Mouse (Mus musculus) thymus, postnatal 0 days (tissue): ENCODE measurements around the gene Ipcef1. TPM values are rescaled to one million over a fixed set of nuclear protein-coding genes. Genes with fewer than 3 reads are reported as not detected.

Source experiments
- DNase-seq: peaks from one replicate; pipeline ENCODE4 v3.0.0-alpha.2; 2015; ENCODE audit warnings: low spot score
- polyA plus RNA-seq: library from polyadenylated mRNA; unstranded; fragments of >200 nt; fragmentation: Nextera tagmentation; extraction: Ambion mirVana; gene quantifications from 2 replicates; pipeline ENCODE4 v1.2.1, GENCODE M21; 2015

Ipcef1 gene
- polyA plus RNA-seq, 1 experiment from 2014 or later, result 6.4 TPM

DNA sequence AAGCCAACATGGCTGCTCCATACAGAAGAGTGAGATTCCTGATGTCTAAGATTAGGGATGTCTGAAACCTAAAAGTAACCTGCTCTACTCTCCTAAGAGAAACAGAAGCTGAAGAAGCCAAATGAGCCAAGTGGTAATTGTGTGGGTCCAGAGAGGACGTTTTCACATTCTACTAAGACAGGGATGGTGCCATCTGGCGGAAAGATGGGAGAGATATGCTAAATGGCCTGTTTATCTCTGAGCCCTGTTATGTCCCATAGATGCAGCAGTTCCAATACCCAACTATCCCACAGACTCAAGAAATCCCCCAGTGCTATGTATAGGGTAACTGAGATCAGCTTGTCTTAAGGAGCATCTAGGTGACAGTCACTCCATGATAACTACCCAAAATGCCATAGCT, 74.4 kb downstream of the Ipcef1 start:
- no peak for DNase-seq

- DNase-seq, result no peak
Measured at GRCm38 (mm10) chr10:6968334-6968733, 83.9 kb downstream of the Ipcef1 start.

DNA sequence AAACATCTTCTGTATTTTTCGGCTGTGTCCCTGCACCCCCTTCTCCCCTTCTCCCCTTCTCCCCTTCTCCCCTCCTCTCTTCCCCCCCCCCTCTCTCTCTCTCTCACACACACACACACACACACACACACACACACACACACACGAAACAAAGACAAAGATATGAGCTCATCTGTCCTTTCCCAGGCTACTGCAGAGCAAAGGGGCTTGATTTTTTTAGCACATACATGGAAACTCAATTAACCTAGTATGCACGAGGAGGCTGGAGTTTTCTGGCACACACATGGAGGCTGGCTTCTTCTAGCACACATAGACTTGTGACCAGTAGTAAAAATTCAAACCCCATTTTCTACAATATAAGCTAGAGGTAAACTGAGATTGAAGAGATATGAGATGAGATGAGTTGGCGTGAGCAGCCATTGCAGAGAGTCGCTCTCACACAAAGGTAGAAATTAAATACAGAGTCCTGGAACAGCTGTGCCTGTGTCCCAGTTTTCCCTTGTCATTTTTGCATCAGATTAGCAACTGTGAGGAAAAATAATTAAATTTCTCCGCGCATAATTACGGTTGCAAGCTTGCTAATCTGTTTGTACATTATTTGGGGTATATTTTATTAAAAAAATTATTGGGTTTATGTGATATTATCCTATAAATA, 84.6 kb downstream of the Ipcef1 start:
- DNase-seq, result no peak

DNA sequence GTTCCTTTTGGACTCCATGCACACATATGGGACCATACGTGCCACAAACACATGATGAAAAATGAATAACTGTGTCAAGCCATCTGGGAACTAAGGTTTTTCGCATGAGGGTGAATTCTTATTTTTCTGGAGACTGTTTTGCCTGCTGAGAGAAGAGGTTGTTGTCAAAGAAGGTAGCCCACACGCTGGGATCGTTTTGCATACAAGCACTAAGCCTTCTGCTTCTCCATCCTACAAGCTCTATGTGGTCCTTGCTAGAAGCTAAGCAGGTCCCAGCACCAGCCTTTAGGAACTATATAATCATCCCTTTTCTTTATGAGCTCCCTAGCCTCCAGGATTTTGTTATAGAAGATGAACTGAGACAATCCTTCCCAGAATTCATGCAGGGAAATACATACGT, 93.5 kb downstream of the Ipcef1 start:
- no peak for DNase-seq

GRCm38 (mm10) chr10:6956357-6956756, 95.9 kb downstream of the Ipcef1 start:
- peak; percentile 24 for DNase-seq

GRCm38 (mm10) chr10:6954533-6954932, 97.7 kb downstream of the Ipcef1 start:
- peak; percentile 48 for DNase-seq

- no peak for DNase-seq
Measured at GRCm38 (mm10) chr10:6953115-6953514, 99.2 kb downstream of the Ipcef1 start.

DNA sequence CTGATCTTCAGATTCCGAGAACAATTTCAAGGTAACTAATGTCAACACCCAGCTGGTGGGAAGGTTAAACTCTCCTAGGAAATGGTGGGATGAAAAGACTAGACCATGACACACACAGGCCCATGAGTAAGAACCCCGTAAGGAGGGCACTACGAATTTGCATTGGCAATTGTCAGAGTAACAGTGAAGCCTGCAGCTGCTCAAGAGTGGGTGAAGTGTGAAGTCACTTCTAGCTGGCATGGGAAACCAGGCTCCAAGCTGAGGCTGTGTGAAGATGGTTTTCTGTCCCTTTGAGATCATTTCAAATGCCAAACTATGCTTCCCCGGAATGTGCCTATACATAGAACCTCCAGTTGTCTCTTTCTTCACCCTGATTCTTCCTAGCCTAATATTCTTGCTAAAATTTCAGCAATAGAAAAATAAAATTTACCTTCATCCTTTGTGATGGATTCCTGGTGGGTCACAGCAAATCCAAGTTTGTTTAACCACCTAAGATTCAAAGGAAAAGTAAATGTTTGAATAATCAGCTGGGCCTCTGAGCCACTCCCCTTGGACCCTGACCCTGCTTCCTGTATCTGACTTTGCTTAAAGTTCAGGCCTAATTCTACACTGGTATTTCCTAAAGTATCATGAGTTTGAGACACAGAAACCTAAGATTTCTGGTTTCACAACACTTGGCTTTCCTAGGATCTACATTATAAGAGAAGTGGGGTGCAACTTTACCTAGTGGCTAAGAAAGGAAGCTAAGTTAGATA, 115.4 kb downstream of the Ipcef1 start:
- DNase-seq, result no peak

DNA sequence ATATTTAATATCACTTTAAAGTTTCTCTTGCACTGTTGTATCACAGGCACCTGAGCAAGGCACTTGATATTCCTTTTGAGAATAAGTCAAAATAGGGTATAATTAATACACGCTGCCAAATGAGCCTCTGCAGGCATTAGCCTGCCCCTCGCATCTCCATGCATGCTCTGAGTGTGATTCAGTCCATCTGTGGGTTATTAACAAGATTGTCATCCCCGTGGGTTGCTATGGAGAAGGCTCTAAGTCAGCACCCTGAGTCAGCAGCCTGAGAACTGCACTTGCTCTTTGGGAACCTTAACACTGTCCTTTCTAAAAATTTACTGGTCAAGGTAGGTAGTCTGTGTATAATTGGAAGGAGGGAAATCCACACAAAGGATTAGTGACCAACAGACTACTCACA, 117.5 kb downstream of the Ipcef1 start:
- DNase-seq, result no peak

DNA sequence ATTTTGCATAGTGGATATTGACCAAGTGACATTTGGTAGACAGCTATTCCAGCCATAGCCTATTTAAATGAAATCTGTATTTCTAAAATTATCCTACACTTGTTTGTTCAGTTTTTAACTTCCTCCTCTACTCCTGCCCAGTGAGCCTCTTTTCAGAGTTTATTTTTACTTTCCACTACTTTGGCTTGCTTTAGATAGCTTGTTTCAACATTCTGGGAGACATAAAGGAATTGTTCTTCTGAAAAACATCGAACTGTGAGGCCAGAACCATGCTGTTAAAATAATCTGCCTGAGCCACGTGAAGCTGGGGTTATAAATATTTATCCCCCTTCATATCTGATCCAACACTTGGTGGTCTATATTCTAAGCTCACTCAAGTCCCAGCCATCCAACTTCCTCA, 121.4 kb downstream of the Ipcef1 start:
- no peak for DNase-seq

GRCm38 (mm10) chr10:6930398-6930797, 121.9 kb downstream of the Ipcef1 start:
- DNase-seq, result no peak

DNA sequence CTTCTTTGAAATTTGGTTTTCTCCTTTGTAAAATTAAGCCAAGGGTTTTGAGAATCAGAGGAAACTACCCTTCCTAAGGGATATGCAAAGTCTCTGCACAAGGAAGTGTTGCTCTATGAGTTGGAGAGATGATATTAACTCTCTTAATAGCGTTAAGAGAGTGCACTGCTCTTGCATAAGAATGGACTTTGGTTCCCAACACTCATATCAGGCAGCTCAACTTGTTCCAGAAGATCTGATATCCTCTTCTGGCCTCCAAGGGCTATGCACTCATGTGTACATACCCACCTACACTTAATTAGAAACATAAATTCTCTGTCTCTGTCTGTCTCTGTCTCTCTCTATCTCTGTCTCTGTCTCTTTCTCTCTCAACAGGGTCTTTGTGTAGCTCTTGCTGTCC, 123.4 kb downstream of the Ipcef1 start:
- no peak for DNase-seq

DNA sequence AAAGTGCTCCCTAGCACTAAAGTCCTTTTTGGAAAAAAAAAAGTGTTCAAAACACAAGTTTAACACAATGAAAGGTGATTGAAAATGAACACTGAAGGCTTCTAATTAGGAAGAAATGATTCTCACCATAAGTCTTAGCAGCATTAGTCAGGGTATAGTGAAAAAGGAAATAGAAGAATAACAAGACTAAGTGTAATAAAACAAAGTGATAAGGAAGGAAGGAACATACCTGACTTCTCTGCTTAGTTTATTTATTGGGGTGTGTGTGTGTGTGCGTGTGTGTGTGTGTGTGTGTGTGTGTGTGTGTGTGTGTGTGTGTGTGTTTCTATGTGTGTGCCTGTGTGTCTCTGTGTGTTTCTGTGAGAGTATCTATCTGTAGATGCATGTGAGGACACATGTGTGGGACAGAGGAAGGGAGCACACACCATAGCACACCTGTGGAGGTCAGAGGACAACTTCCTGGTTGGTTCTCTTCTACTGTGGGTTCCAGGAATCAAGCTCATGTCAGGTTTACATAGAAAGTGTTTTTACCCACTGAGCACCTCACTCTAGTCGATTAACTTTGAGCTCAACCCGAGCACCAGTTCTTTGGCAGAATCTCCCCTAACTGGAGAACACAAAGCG, 124.6 kb downstream of the Ipcef1 start:
- no peak for DNase-seq

- DNase-seq, result no peak
Measured at GRCm38 (mm10) chr10:6926724-6927123, 125.6 kb downstream of the Ipcef1 start.

- DNase-seq, result no peak
Measured at GRCm38 (mm10) chr10:6916545-6917257, 135.6 kb downstream of the Ipcef1 start.

DNA sequence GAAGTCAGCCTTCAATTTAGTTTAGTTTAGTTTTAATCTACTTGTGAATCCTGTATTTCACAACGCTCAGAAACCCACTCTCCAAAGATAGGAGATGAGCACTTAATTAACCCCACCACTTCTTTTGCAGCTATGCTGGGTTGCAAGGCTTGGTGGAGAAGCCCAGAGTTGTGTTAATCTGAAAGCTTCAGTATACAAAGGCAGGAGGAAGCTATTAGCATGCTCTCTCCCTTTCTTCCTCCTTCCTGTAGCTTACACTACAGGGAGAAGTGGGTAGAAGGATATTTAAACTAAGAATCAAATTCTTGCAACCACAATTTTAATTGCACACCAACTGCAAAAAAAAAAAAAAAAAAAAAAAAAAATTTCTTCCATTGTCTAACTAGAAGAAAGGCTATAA, 136.3 kb downstream of the Ipcef1 start:
- DNase-seq, result no peak

DNA sequence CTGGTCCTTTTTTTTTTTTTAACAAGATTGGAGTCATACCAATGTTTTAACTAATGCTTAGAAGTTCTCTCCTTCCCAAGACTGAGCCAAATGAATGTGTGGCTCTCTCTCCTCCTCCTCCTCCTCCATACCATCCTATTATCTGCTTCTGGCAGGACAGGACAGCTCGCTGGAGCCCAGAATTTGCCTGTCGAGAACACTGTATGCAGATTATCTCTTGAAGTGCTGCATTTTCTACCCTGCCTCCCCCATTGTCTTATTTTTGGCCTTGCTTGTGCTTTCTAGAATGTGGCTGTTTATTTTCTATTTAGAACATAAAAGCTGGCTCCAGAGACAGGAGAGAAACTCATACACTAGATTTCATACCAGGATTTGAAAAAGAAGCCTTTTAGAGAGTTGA, 142.5 kb downstream of the Ipcef1 start:
- DNase-seq, result no peak

DNA sequence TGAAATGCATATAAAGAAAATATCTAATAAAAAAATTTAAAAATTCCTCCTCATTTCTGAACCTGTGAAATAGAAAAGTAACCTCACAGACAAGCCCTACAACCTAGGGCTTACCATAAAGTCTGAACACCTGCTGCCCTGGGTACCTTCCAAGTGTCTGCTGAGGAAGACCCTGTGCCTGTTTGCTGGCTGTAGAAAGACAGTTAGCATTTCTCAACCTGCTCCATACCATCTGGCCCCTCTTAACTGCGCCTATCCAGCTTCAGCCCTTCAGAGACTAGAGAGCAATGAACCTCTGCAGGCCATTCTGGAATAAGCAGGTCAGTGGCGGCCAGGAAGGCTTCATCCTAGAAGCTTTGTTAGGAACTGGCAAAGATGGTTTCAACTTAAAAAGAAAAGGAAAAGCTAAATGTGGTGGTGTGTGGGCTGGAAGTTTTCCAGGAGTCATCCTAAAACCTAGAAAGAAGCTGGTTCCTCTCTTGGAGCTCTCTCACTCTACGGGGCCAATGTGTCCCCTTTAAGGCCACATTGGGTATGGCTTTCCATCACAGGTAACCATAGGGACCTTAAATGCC, 150.4 kb downstream of the Ipcef1 start:
- DNase-seq, result no peak

DNA sequence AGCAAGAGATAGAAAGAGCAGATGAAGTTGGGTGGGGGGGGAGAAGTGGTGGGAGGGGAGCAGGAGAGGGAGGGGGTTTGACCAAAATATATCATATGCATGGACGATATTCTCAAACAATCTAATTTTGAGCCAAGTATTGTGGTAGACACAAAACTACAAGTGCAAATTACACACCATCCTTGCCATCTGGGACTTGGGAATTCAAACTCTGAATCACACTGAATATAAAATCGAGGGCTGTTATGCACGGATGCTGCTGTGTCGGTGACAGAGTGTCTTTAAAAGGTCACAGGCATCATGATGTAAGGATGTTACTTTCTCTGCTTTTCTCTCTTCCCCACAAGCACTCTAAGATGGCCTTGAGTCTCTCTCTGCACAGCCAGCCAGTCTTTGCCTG, 152.2 kb downstream of the Ipcef1 start:
- DNase-seq, result no peak

DNA sequence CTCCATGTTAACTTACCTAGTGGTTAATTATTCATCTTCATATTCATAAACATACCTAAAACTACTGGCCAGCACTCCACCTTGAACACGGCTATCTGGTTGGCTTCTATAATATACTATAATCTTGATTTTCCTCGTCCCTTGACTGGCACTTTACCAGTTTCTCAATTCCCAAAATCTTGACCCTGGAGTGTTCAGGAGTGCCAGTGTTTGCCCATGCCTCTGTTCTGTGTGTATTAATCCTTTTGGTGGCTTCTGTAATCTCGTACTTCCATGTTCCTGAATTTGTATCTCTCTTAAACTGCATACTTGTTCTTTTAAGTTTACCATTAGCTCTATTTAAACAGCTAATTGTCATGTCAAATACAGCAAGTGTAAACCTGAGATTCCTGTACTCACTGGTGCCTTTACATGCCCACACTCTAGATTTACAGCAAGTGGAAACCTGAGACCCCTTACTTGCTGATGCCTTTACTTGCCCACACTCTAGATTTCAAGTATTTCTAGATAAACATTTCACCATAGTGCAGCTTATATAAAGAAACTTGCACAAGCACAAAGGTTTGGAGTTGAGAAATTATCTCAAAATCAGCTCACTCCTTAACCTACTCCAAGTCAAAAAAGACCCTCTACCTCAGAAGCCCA, 155.5 kb downstream of the Ipcef1 start:
- DNase-seq, result no peak

DNA sequence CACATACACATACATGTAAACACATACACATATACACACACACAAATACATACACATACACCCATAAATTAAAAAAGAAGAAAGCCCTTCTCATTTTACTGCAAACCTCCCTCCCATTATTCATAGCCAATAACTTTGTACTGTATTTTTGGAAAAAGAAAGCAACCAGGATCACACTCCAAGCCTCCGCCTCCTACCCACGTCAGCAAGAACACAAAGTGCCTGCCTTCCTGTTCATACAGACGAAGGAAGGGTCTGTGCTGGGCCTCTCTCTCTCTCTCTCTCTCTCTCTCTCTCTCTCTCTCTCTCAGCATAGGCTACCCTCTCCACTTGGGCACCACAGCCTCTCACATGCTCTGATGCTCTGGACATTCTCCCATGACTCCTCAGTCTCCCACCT, 156.5 kb downstream of the Ipcef1 start:
- no peak for DNase-seq
